Mouse (Mus musculus): ENCODE measurements at regions not wholly inside any gene's neighbourhood (a gene's known extent, or its start where the extent isn't known, plus 50 kb on each side); places are given as distances from the start of the nearest gene placed in this dataset.

- no peaks in the 10 kb centered on the region for H3K36me3 ChIP-seq (replicated peaks)
- no peak for ATAC-seq (ENCODE audit: insufficient read depth)
- no peak overlapping the region for H3K27ac ChIP-seq (replicated peaks)
- H3K9me3 ChIP-seq (replicated peaks): no peaks in the 10 kb centered on the region
- H3K9ac ChIP-seq: no peak overlapping the region
- no peak overlapping the region for H3K4me2 ChIP-seq
- no peaks in the 10 kb centered on the region for H3K4me1 ChIP-seq (replicated peaks)
- no peaks in the 10 kb centered on the region for H3K27me3 ChIP-seq
- H3K4me3 ChIP-seq (replicated peaks): no peak overlapping the region
- WGBS (ENCODE audit: insufficient replicate concordance): 31% methylated on average over 6 of the region's 6 CpGs
Measured at GRCm38 (mm10) chr7:68945886-68946863, 197.1 kb upstream of the Arrdc4 start.

- Histone ChIP-seq H3K9ac (no peak overlapping the region), H3K9me3 (replicated peaks) (no peaks in the 10 kb centered on the region), H3K27me3 (no peaks in the 10 kb centered on the region), H3K36me3 (replicated peaks) (no peaks in the 10 kb centered on the region), H3K4me3 (replicated peaks) (no peak overlapping the region), H3K4me1 (replicated peaks) (no peaks in the 10 kb centered on the region), H3K27ac (replicated peaks) (no peak overlapping the region), H3K4me2 (no peak overlapping the region)
- 64% methylated on average over 14 of the region's 14 CpGs for WGBS (ENCODE audit: insufficient replicate concordance)
- no peak for ATAC-seq (ENCODE audit: insufficient read depth)
Measured at GRCm38 (mm10) chr7:68930627-68931334, 181.7 kb upstream of the Arrdc4 start.

GRCm38 (mm10) chr7:68929669-68930068, 180.6 kb upstream of the Arrdc4 start:
- H3K9me3 ChIP-seq (replicated peaks): no peaks in the 10 kb centered on the region
- H3K36me3 ChIP-seq (replicated peaks): no peaks in the 10 kb centered on the region
- no peak overlapping the region for H3K4me3 ChIP-seq (replicated peaks)
- no peak overlapping the region for H3K9ac ChIP-seq
- no peaks in the 10 kb centered on the region for H3K4me1 ChIP-seq (replicated peaks)
- 54% methylated on average over 4 of the region's 4 CpGs for WGBS (ENCODE audit: insufficient replicate concordance)
- no peak overlapping the region for H3K27ac ChIP-seq (replicated peaks)
- no peak overlapping the region for H3K4me2 ChIP-seq
- no peak for ATAC-seq (ENCODE audit: insufficient read depth)
- H3K27me3 ChIP-seq: no peaks in the 10 kb centered on the region

- Histone ChIP-seq H3K4me1 (replicated peaks) (no peaks in the 10 kb centered on the region), H3K27me3 (no peaks in the 10 kb centered on the region), H3K27ac (replicated peaks) (no peak overlapping the region), H3K9ac (no peak overlapping the region), H3K36me3 (replicated peaks) (no peaks in the 10 kb centered on the region), H3K9me3 (replicated peaks) (no peaks in the 10 kb centered on the region), H3K4me3 (replicated peaks) (no peak overlapping the region), H3K4me2 (no peak overlapping the region)
- WGBS (ENCODE audit: insufficient replicate concordance): 52% methylated on average over 4 of the region's 4 CpGs
- ATAC-seq (ENCODE audit: insufficient read depth): no peak
Measured at GRCm38 (mm10) chr7:68925640-68926039, 176.6 kb upstream of the Arrdc4 start.

GRCm38 (mm10) chr7:68918632-68919435, 169.8 kb upstream of the Arrdc4 start:
- no peaks in the 10 kb centered on the region for H3K4me1 ChIP-seq (replicated peaks)
- no peaks in the 10 kb centered on the region for H3K36me3 ChIP-seq (replicated peaks)
- 61% methylated on average over 9 of the region's 9 CpGs for WGBS (ENCODE audit: insufficient replicate concordance)
- no peak overlapping the region for H3K4me2 ChIP-seq
- H3K27ac ChIP-seq (replicated peaks): no peak overlapping the region
- no peaks in the 10 kb centered on the region for H3K27me3 ChIP-seq
- H3K4me3 ChIP-seq (replicated peaks): no peak overlapping the region
- ATAC-seq (ENCODE audit: insufficient read depth): no peak
- H3K9ac ChIP-seq: no peak overlapping the region
- no peaks in the 10 kb centered on the region for H3K9me3 ChIP-seq (replicated peaks)

- no peak for ATAC-seq (ENCODE audit: insufficient read depth)
- 3% methylated on average over 2 of the region's 2 CpGs for WGBS (ENCODE audit: insufficient replicate concordance)
- Histone ChIP-seq H3K4me1 (replicated peaks) (no peaks in the 10 kb centered on the region), H3K9ac (no peak overlapping the region), H3K4me2 (peak overlapping the region; percentile 44), H3K36me3 (replicated peaks) (no peaks in the 10 kb centered on the region), H3K27ac (replicated peaks) (no peak overlapping the region), H3K9me3 (replicated peaks) (no peaks in the 10 kb centered on the region), H3K27me3 (no peaks in the 10 kb centered on the region), H3K4me3 (replicated peaks) (no peak overlapping the region)
Measured at GRCm38 (mm10) chr7:68917876-68918200, 168.8 kb upstream of the Arrdc4 start.

- WGBS (ENCODE audit: insufficient replicate concordance): 11% methylated on average over 21 of the region's 21 CpGs
- H3K27ac ChIP-seq (replicated peaks): no peak overlapping the region
- no peaks in the 10 kb centered on the region for H3K4me1 ChIP-seq (replicated peaks)
- no peaks in the 10 kb centered on the region for H3K27me3 ChIP-seq
- no peaks in the 10 kb centered on the region for H3K36me3 ChIP-seq (replicated peaks)
- no peak overlapping the region for H3K9ac ChIP-seq
- ATAC-seq (ENCODE audit: insufficient read depth): no peak
- peak overlapping the region; percentile 44 for H3K4me2 ChIP-seq
- H3K9me3 ChIP-seq (replicated peaks): no peaks in the 10 kb centered on the region
- H3K4me3 ChIP-seq (replicated peaks): peak overlapping the region; percentile 2; the same call in 1 of the 2 replicates
Measured at GRCm38 (mm10) chr7:68917137-68917875, 168.3 kb upstream of the Arrdc4 start.

GRCm38 (mm10) chr7:68915976-68916375, 166.9 kb upstream of the Arrdc4 start:
- no peak overlapping the region for H3K27ac ChIP-seq (replicated peaks)

GRCm38 (mm10) chr7:68914344-68914743, 165.3 kb upstream of the Arrdc4 start:
- no peaks in the 10 kb centered on the region for H3K9me3 ChIP-seq (replicated peaks)
- H3K4me1 ChIP-seq (replicated peaks): no peaks in the 10 kb centered on the region
- no peaks in the 10 kb centered on the region for H3K36me3 ChIP-seq (replicated peaks)
- H3K27ac ChIP-seq (replicated peaks): no peak overlapping the region
- H3K4me3 ChIP-seq (replicated peaks): no peak overlapping the region
- 53% methylated on average over 4 of the region's 4 CpGs for WGBS (ENCODE audit: insufficient replicate concordance)
- no peak overlapping the region for H3K4me2 ChIP-seq
- no peak for ATAC-seq (ENCODE audit: insufficient read depth)
- H3K9ac ChIP-seq: no peak overlapping the region
- no peaks in the 10 kb centered on the region for H3K27me3 ChIP-seq

More at GRCm38 (mm10) chr7:68915976-68916375, 166.9 kb upstream of the Arrdc4 start:
- WGBS (ENCODE audit: insufficient replicate concordance): 73% methylated on average over 9 of the region's 9 CpGs
- Histone ChIP-seq H3K9ac (no peak overlapping the region), H3K27me3 (no peaks in the 10 kb centered on the region), H3K4me1 (replicated peaks) (no peaks in the 10 kb centered on the region), H3K4me3 (replicated peaks) (no peak overlapping the region), H3K36me3 (replicated peaks) (no peaks in the 10 kb centered on the region), H3K9me3 (replicated peaks) (no peaks in the 10 kb centered on the region), H3K4me2 (no peak overlapping the region)
- ATAC-seq (ENCODE audit: insufficient read depth): no peak

- WGBS (ENCODE audit: insufficient replicate concordance): 61% methylated on average over 6 of the region's 6 CpGs
- no peak overlapping the region for H3K9ac ChIP-seq
- H3K4me2 ChIP-seq: no peak overlapping the region
- no peak overlapping the region for H3K27ac ChIP-seq (replicated peaks)
- no peaks in the 10 kb centered on the region for H3K9me3 ChIP-seq (replicated peaks)
- no peak for ATAC-seq (ENCODE audit: insufficient read depth)
- H3K4me3 ChIP-seq (replicated peaks): no peak overlapping the region
- H3K4me1 ChIP-seq (replicated peaks): no peaks in the 10 kb centered on the region
- no peaks in the 10 kb centered on the region for H3K27me3 ChIP-seq
- H3K36me3 ChIP-seq (replicated peaks): no peaks in the 10 kb centered on the region
Measured at GRCm38 (mm10) chr7:68911989-68912655, 163.1 kb upstream of the Arrdc4 start.

Measured in liver, embryonic 15.5 days (tissue).